Mouse (Mus musculus) kidney, postnatal 0 days (tissue): ENCODE measurements around the gene Pcsk5. TPM values are rescaled to one million over a fixed set of nuclear protein-coding genes. Genes with fewer than 3 reads are reported as not detected.
A peak's percentile ranks its signal among the peaks of the same experiment; 100 is the strongest.

Source experiments
- ATAC-seq: fragments of 200-750 bp; cut with Nextera tagmentation; replicated peaks from 2 replicates; pipeline ENCODE4 v1.8.0; 2017; ENCODE audit warnings: low read depth, moderate number of reproducible peaks, moderate TSS enrichment, moderate library complexity; ENCODE audit not compliant: low FRiP score
- DNase-seq: peaks from one replicate; pipeline ENCODE4 v3.0.0-alpha.2; 2016; ENCODE audit warnings: low spot score
- H3K27ac ChIP-seq: fragments of 300-500 bp; sonication (generic); 2 replicates; pipeline ENCODE4 v1.5.1; 2014; ENCODE audit warnings: mild to moderate bottlenecking
- H3K27me3 ChIP-seq: fragments of 300-500 bp; sonication (generic); 2 replicates; pipeline ENCODE4 v1.6.1; 2014; ENCODE audit warnings: low read length, mixed read lengths; ENCODE audit not compliant: insufficient read depth
- H3K36me3 ChIP-seq: fragments of 300-500 bp; sonication (generic); 2 replicates; pipeline ENCODE4 v1.6.1; 2014; ENCODE audit warnings: low read length, mixed read lengths; ENCODE audit not compliant: insufficient read depth
- H3K4me1 ChIP-seq: fragments of 300-500 bp; sonication (generic); replicated peaks from 2 replicates; pipeline ENCODE4 v1.6.1; 2014; ENCODE audit warnings: antibody characterized with exemption, low read length, mixed read lengths; ENCODE audit not compliant: insufficient read depth
- H3K4me2 ChIP-seq: fragments of 300-500 bp; sonication (generic); 2 replicates; pipeline ENCODE4 v1.6.1; 2014; ENCODE audit warnings: mild to moderate bottlenecking, low read length, moderate library complexity, mixed read lengths
- H3K4me3 ChIP-seq: fragments of 300-500 bp; sonication (generic); replicated peaks from 2 replicates; pipeline ENCODE4 v1.5.1; 2014; ENCODE audit warnings: low read depth, low read length
- H3K9ac ChIP-seq: fragments of 300-500 bp; sonication (generic); 2 replicates; pipeline ENCODE4 v1.6.1; 2014; ENCODE audit warnings: low read depth, low read length
- H3K9me3 ChIP-seq: fragments of 300-500 bp; sonication (generic); replicated peaks from 2 replicates; pipeline ENCODE4 v1.6.1; 2016; ENCODE audit warnings: low read length, inconsistent platforms, mixed read lengths
- CTCF ChIP-seq: IDR thresholded peaks from 2 replicates; pipeline ENCODE4 v1.5.1; 2016; ENCODE audit warnings: antibody characterized with exemption, low read depth, mild to moderate bottlenecking, moderate library complexity
- WGBS: fragments of 180-500 bp; shearing (Covaris S2); extraction: QIAGEN DNeasy Blood & Tissue Kit; methylation state at CpG from one replicate; pipeline ENCODE4 v1.1.7; 2014; 5-methylcytosine and 5-hydroxymethylcytosine counted together
- polyA plus RNA-seq: library from polyadenylated mRNA; unstranded; fragments of >200 nt; fragmentation: Nextera tagmentation; extraction: Ambion mirVana; gene quantifications from 2 replicates; pipeline ENCODE4 v1.2.1, GENCODE M21; 2015

Gene Pcsk5
- polyA plus RNA-seq, 1 experiment from 2014 or later, result 17.4 TPM

- DNase-seq, result peak; percentile 57
Measured at GRCm38 (mm10) chr19:17615646-17616045, 221.8 kb downstream of the Pcsk5 start.

GRCm38 (mm10) chr19:17606510-17606909 lies 230.9 kb downstream of the Pcsk5 start:
- 66% methylated on average over 1 of the region's 1 CpGs for whole genome bisulfite sequencing
- Histone ChIP-seq H3K27me3 (no peaks in the 10 kb centered on the region), H3K4me3 (no peak overlapping the region), H3K9ac (no peak overlapping the region), H3K36me3 (no peaks in the 10 kb centered on the region), H3K9me3 (no peaks in the 10 kb centered on the region), H3K27ac (no peak overlapping the region), H3K4me1 (no peaks in the 10 kb centered on the region), H3K4me2 (no peak overlapping the region)
- DNase-seq (no peak), ATAC-seq (no peak)
- TF ChIP-seq CTCF, result no peak

More at GRCm38 (mm10) chr19:17615646-17616045, 221.8 kb downstream of the Pcsk5 start:
- H3K4me2 ChIP-seq, result no peak overlapping the region
- H3K36me3 ChIP-seq, result no peaks in the 10 kb centered on the region
- no peaks in the 10 kb centered on the region for H3K4me1 ChIP-seq
- no peak for TF ChIP-seq CTCF
- H3K27me3 ChIP-seq, result no peaks in the 10 kb centered on the region
- no peak for ATAC-seq
- no peak overlapping the region for H3K9ac ChIP-seq
- WGBS, result 49% methylated on average over 4 of the region's 4 CpGs
- no peaks in the 10 kb centered on the region for H3K9me3 ChIP-seq
- no peak overlapping the region for H3K27ac ChIP-seq
- H3K4me3 ChIP-seq, result no peak overlapping the region

- peak; percentile 5 for DNase-seq
- TF ChIP-seq CTCF, result no peak
Measured at GRCm38 (mm10) chr19:17606093-17606492, 231.3 kb downstream of the Pcsk5 start.

GRCm38 (mm10) chr19:17603322-17603721 lies 234.1 kb downstream of the Pcsk5 start:
- H3K27me3 ChIP-seq, result no peaks in the 10 kb centered on the region
- no peaks in the 10 kb centered on the region for H3K4me1 ChIP-seq
- H3K9me3 ChIP-seq, result no peaks in the 10 kb centered on the region
- H3K4me3 ChIP-seq, result no peak overlapping the region
- DNase-seq (no peak), ATAC-seq (no peak)
- TF ChIP-seq CTCF, result no peak
- no peaks in the 10 kb centered on the region for H3K36me3 ChIP-seq
- WGBS, result 78% methylated on average over 3 of the region's 3 CpGs
- no peak overlapping the region for H3K4me2 ChIP-seq
- no peak overlapping the region for H3K9ac ChIP-seq
- no peak overlapping the region for H3K27ac ChIP-seq

More at GRCm38 (mm10) chr19:17606093-17606492, 231.3 kb downstream of the Pcsk5 start:
- H3K27ac ChIP-seq, result no peak overlapping the region
- no peaks in the 10 kb centered on the region for H3K27me3 ChIP-seq
- H3K4me3 ChIP-seq, result no peak overlapping the region
- H3K9ac ChIP-seq, result no peak overlapping the region
- WGBS, result 68% methylated on average over 2 of the region's 2 CpGs
- H3K9me3 ChIP-seq, result no peaks in the 10 kb centered on the region
- ATAC-seq, result no peak
- no peaks in the 10 kb centered on the region for H3K36me3 ChIP-seq
- H3K4me2 ChIP-seq, result no peak overlapping the region
- no peaks in the 10 kb centered on the region for H3K4me1 ChIP-seq

GRCm38 (mm10) chr19:17600347-17600746 lies 237.1 kb downstream of the Pcsk5 start:
- DNase-seq (no peak), ATAC-seq (no peak)
- H3K36me3 ChIP-seq, result no peaks in the 10 kb centered on the region
- H3K27me3 ChIP-seq, result no peaks in the 10 kb centered on the region
- no peak overlapping the region for H3K9ac ChIP-seq
- no peak overlapping the region for H3K4me3 ChIP-seq
- 68% methylated on average over 2 of the region's 2 CpGs for WGBS
- H3K9me3 ChIP-seq, result no peaks in the 10 kb centered on the region
- no peaks in the 10 kb centered on the region for H3K4me1 ChIP-seq
- no peak for TF ChIP-seq CTCF
- H3K27ac ChIP-seq, result no peak overlapping the region
- H3K4me2 ChIP-seq, result no peak overlapping the region

- Histone ChIP-seq H3K9me3 (no peaks in the 10 kb centered on the region), H3K36me3 (no peaks in the 10 kb centered on the region), H3K4me3 (no peak overlapping the region), H3K4me1 (peaks cover 17% of the 10 kb centered on the region), H3K9ac (no peak overlapping the region), H3K4me2 (no peak overlapping the region), H3K27me3 (no peaks in the 10 kb centered on the region), H3K27ac (no peak overlapping the region; the same call in 1 of the 2 replicates)
- no peak for ATAC-seq
- WGBS, result 8% methylated on average over 1 of the region's 1 CpGs
- peak; percentile 50 for DNase-seq
- TF ChIP-seq CTCF, result no peak
Measured at GRCm38 (mm10) chr19:17592790-17593189, 244.6 kb downstream of the Pcsk5 start.

GRCm38 (mm10) chr19:17591335-17591734 lies 246.1 kb downstream of the Pcsk5 start:
- peaks cover 17% of the 10 kb centered on the region for H3K4me1 ChIP-seq
- WGBS, result 15% methylated on average over 8 of the region's 8 CpGs
- H3K9me3 ChIP-seq, result no peaks in the 10 kb centered on the region
- no peak overlapping the region for H3K4me3 ChIP-seq
- H3K27ac ChIP-seq, result no peak overlapping the region; the same call in 1 of the 2 replicates
- TF ChIP-seq CTCF, result no peak
- ATAC-seq (peak; percentile 91), DNase-seq (peak; percentile 83)
- H3K9ac ChIP-seq, result no peak overlapping the region
- H3K36me3 ChIP-seq, result no peaks in the 10 kb centered on the region
- H3K27me3 ChIP-seq, result no peaks in the 10 kb centered on the region
- H3K4me2 ChIP-seq, result no peak overlapping the region
